Mouse (Mus musculus): ENCODE measurements at regions not wholly inside any gene's neighbourhood (a gene's known extent, or its start where the extent isn't known, plus 50 kb on each side); places are given as distances from the start of the nearest gene placed in this dataset.

- TF ChIP-seq CTCF (IDR thresholded peaks at IDR 0.05; ENCODE audit: low read depth, low read length) (no peak), EP300 (IDR thresholded peaks at IDR 0.05; ENCODE audit: insufficient read depth, low read depth, low read length) (no peak), POLR2A (IDR thresholded peaks at IDR 0.05; ENCODE audit: insufficient read depth, low read length) (no peak)
These were observed 108.0 kb upstream of the Spaca1 start for GRCm38 (mm10) chr4:34157818-34158511.
